Mouse (Mus musculus): ENCODE results near the gene Gm45234. TPM values are rescaled to one million over a fixed set of nuclear protein-coding genes. Genes with fewer than 3 reads are reported as not detected.

Gm45234 gene
- polyA plus RNA-seq, 1 experiment from 2014 or later: not detected

GRCm38 (mm10) chr6:124744755-124745321 lies 11.0 kb downstream of the Gm45234 start:
- Histone ChIP-seq H3K36me3 (ENCODE audit: control insufficient read depth, insufficient read depth, low read length) (peaks cover 46% of the 10 kb centered on the region), H3K4me2 (ENCODE audit: low read depth, low read length) (peak overlapping the region; percentile 35; the same call in 1 of the 2 replicates), H3K4me3 (ENCODE audit: low read depth, low read length) (no peak overlapping the region), H3K9ac (replicated peaks; ENCODE audit: low read depth, low read length) (no peak overlapping the region), H3K4me1 (ENCODE audit: control insufficient read depth, insufficient read depth, low read length) (peaks cover 14% of the 10 kb centered on the region), H3K27ac (ENCODE audit: low read depth, low read length) (peak overlapping the region; percentile 68), H3K27me3 (ENCODE audit: control insufficient read depth, insufficient read depth, low read length) (no peaks in the 10 kb centered on the region), H3K9me3 (ENCODE audit: control insufficient read depth, low read length) (no peaks in the 10 kb centered on the region)
- WGBS: 71% methylated on average over 26 of the region's 26 CpGs
- ATAC-seq (ENCODE audit: low read depth): no peak

GRCm38 (mm10) chr6:124743647-124744046 lies 12.2 kb downstream of the Gm45234 start:
- no peaks in the 10 kb centered on the region for H3K9me3 ChIP-seq (ENCODE audit: control insufficient read depth, low read length)
- no peak overlapping the region for H3K9ac ChIP-seq (replicated peaks; ENCODE audit: low read depth, low read length)
- no peak overlapping the region for H3K27ac ChIP-seq (ENCODE audit: low read depth, low read length)
- H3K36me3 ChIP-seq (ENCODE audit: control insufficient read depth, insufficient read depth, low read length): peaks cover 39% of the 10 kb centered on the region
- no peaks in the 10 kb centered on the region for H3K27me3 ChIP-seq (ENCODE audit: control insufficient read depth, insufficient read depth, low read length)
- no peak overlapping the region for H3K4me2 ChIP-seq (ENCODE audit: low read depth, low read length)
- no peak for ATAC-seq (ENCODE audit: low read depth)
- H3K4me3 ChIP-seq (ENCODE audit: low read depth, low read length): no peak overlapping the region
- H3K4me1 ChIP-seq (ENCODE audit: control insufficient read depth, insufficient read depth, low read length): peaks cover 23% of the 10 kb centered on the region
- 96% methylated on average over 8 of the region's 8 CpGs for WGBS

DNA sequence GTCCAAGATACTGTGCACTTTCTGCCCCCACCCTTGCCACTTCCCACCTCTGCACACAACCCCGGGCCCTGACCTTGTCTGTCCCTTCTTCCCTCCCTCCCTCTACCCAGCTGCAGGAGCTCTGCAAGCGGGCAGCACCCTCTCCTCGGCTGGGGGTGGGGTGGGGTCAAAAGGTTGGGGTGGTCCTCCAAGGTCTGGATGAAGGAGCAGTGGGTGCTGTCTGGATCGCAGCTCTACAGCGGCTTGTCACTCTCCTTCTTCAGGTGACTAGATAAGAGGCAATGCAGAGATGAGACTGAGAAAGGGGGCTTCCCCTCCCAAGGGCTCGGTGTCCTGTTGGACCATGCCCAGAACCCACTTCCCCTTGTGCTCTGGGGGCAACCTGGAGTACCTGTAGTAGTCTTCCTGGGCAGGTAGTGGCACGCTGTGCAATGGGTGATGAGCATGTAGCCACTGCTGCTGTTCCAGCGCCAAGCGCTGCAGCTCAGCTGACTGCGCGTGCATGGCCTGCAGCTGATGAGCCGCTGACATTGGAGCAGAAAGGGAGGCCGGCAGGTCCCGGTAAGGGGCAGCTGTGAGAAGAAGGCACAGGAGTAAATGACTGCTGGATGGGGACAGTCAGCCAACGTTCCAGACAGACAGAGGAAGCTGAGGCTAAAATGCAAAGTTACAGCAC lies 12.8 kb downstream of the Gm45234 start:
- H3K36me3 ChIP-seq (ENCODE audit: control insufficient read depth, insufficient read depth, low read length): peaks cover 33% of the 10 kb centered on the region
- H3K27me3 ChIP-seq (ENCODE audit: control insufficient read depth, insufficient read depth, low read length): no peaks in the 10 kb centered on the region
- no peak overlapping the region for H3K9ac ChIP-seq (replicated peaks; ENCODE audit: low read depth, low read length)
- 94% methylated on average over 15 of the region's 15 CpGs for WGBS
- H3K4me3 ChIP-seq (ENCODE audit: low read depth, low read length): no peak overlapping the region
- H3K4me2 ChIP-seq (ENCODE audit: low read depth, low read length): no peak overlapping the region
- ATAC-seq (ENCODE audit: low read depth): no peak
- H3K9me3 ChIP-seq (ENCODE audit: control insufficient read depth, low read length): no peaks in the 10 kb centered on the region
- H3K27ac ChIP-seq (ENCODE audit: low read depth, low read length): no peak overlapping the region
- H3K4me1 ChIP-seq (ENCODE audit: control insufficient read depth, insufficient read depth, low read length): peaks cover 23% of the 10 kb centered on the region

DNA sequence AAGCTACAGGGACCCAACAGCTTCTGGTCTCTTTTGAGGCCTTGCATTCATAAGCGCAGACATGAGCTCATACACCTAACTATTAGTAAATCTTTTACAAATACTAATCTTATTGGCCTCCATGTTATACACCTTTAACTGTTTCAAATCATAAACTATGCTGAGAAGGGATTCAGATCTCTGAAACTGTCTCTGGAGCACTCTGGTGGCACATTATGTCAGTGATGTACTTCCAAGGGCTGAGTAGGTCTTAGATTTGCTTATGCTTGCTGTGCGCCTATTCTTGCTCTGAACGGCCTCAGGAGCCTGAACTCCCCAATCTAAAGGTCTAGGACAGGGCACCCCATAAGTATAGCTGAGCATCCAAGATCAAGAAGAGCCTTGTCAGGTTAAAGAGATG lies 14.0 kb downstream of the Gm45234 start:
- Histone ChIP-seq H3K36me3 (ENCODE audit: control insufficient read depth, insufficient read depth, low read length) (peaks cover 23% of the 10 kb centered on the region), H3K4me1 (ENCODE audit: control insufficient read depth, insufficient read depth, low read length) (peaks cover 23% of the 10 kb centered on the region), H3K9me3 (ENCODE audit: control insufficient read depth, low read length) (no peaks in the 10 kb centered on the region), H3K27ac (ENCODE audit: low read depth, low read length) (peak overlapping the region; percentile 99), H3K27me3 (ENCODE audit: control insufficient read depth, insufficient read depth, low read length) (no peaks in the 10 kb centered on the region), H3K9ac (replicated peaks; ENCODE audit: low read depth, low read length) (no peak overlapping the region; the same call in 1 of the 2 replicates), H3K4me2 (ENCODE audit: low read depth, low read length) (peak overlapping the region; percentile 83), H3K4me3 (ENCODE audit: low read depth, low read length) (peak overlapping the region; percentile 61; the same call in 1 of the 2 replicates)
- ATAC-seq (ENCODE audit: low read depth): no peak
- 60% methylated on average over 3 of the region's 3 CpGs for WGBS

- Histone ChIP-seq H3K9ac (replicated peaks; ENCODE audit: low read depth, low read length) (peak within 1 kb of the TSS; percentile 86), H3K4me2 (ENCODE audit: low read depth, low read length) (peak within 1 kb of the TSS; percentile 83), H3K36me3 (ENCODE audit: control insufficient read depth, insufficient read depth, low read length) (peaks cover 21% of the 10 kb centered on the region), H3K27ac (ENCODE audit: low read depth, low read length) (peak within 1 kb of the TSS; percentile 99), H3K27me3 (ENCODE audit: control insufficient read depth, insufficient read depth, low read length) (no peaks in the 10 kb centered on the region), H3K4me1 (ENCODE audit: control insufficient read depth, insufficient read depth, low read length) (peaks cover 18% of the 10 kb centered on the region), H3K9me3 (ENCODE audit: control insufficient read depth, low read length) (no peaks in the 10 kb centered on the region), H3K4me3 (ENCODE audit: low read depth, low read length) (peak within 1 kb of the TSS; percentile 61)
- peak; percentile 80 for ATAC-seq (ENCODE audit: low read depth)
- under 1% methylated on average over 41 of the region's 41 CpGs for whole genome bisulfite sequencing
Measured at GRCm38 (mm10) chr6:124740888-124741761, 14.7 kb downstream of the Gm45234 start, which contains the start of gene Grcc10. TSS of gene Grcc10 (minus strand) at chr6:124741374.

DNA sequence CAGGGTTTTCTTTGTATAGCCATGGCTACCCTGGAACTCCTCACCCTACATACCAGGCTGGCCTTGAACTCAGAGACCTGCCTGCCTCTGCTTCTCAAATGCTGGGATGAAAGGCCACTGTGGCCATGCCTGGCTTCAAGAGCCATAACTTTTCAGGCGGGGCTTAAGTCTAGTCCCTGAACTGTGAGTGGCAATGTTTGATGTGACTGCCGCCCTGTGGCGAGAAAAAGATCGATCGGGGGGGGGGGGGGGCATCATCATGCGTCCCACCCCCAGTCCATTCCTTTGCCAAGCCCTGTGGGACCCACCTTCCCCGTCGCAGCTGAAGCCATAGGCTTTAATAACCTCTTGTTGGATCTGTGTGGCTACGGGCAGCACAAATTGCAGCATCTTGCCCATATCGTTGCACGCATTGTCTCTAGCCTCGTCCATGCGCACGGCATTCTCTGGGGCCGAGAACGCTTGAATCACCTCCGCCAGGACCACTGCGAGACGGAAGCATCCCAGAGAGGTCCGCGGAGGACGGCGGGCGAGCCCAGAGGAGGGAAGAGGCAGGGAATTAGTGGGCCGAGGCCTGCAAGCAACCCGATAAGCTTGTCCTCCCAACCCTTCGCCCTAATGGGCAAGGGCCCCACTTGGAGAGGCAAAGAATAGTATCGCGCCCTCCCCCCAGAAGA lies 15.5 kb downstream of the Gm45234 start:
- H3K4me3 ChIP-seq (ENCODE audit: low read depth, low read length): peak overlapping the region; percentile 61
- H3K4me2 ChIP-seq (ENCODE audit: low read depth, low read length): peak overlapping the region; percentile 83
- 0% methylated on average over 29 of the region's 29 CpGs for WGBS
- peak overlapping the region; percentile 86 for H3K9ac ChIP-seq (replicated peaks; ENCODE audit: low read depth, low read length)
- peaks cover 17% of the 10 kb centered on the region; the same call in 1 of the 2 replicates for H3K4me1 ChIP-seq (ENCODE audit: control insufficient read depth, insufficient read depth, low read length)
- H3K27me3 ChIP-seq (ENCODE audit: control insufficient read depth, insufficient read depth, low read length): no peaks in the 10 kb centered on the region
- no peaks in the 10 kb centered on the region for H3K9me3 ChIP-seq (ENCODE audit: control insufficient read depth, low read length)
- H3K27ac ChIP-seq (ENCODE audit: low read depth, low read length): peak overlapping the region; percentile 99
- ATAC-seq (ENCODE audit: low read depth): peak; percentile 28
- peaks cover 21% of the 10 kb centered on the region for H3K36me3 ChIP-seq (ENCODE audit: control insufficient read depth, insufficient read depth, low read length)

DNA sequence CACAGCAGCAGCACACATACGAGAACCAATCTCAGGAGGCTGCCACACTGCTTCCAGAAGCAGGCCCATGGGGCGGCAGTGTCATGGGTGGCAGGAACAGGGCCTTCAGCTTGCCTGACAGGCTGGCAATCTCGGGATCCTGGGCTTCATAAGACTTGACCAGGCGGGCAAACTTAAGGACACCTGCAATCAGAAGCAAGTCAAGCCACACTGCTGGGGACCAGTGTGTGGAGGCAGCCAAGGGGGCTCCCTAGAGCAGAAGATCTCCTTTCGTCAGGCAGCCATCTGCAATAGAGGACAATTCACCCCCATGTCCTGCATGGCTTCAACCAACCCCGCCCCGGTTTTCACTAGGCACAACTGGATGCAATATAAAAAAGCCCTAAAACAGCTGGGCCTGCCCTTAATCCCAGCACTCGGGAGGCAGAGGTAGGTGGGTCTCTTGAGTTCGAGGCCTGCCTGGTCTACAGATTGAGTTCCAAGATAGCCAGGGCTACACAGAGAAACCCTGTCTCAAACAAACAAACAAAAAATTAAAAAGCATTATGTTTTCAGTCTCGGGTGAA lies 16.5 kb downstream of the Gm45234 start:
- ATAC-seq (ENCODE audit: low read depth): no peak
- H3K9ac ChIP-seq (replicated peaks; ENCODE audit: low read depth, low read length): no peak overlapping the region; the same call in 1 of the 2 replicates
- H3K4me2 ChIP-seq (ENCODE audit: low read depth, low read length): no peak overlapping the region
- H3K27ac ChIP-seq (ENCODE audit: low read depth, low read length): no peak overlapping the region
- 78% methylated on average over 10 of the region's 10 CpGs for WGBS
- H3K4me3 ChIP-seq (ENCODE audit: low read depth, low read length): 0 out of 2 replicates have a peak overlapping the region, but pooled peaks have one; percentile 61
- H3K36me3 ChIP-seq (ENCODE audit: control insufficient read depth, insufficient read depth, low read length): peaks cover 15% of the 10 kb centered on the region
- H3K4me1 ChIP-seq (ENCODE audit: control insufficient read depth, insufficient read depth, low read length): peaks cover 17% of the 10 kb centered on the region; the same call in 1 of the 2 replicates
- H3K27me3 ChIP-seq (ENCODE audit: control insufficient read depth, insufficient read depth, low read length): no peaks in the 10 kb centered on the region
- H3K9me3 ChIP-seq (ENCODE audit: control insufficient read depth, low read length): no peaks in the 10 kb centered on the region

- Histone ChIP-seq H3K27ac (ENCODE audit: low read depth, low read length) (no peak within 1 kb of the TSS), H3K4me2 (ENCODE audit: low read depth, low read length) (no peak within 1 kb of the TSS), H3K36me3 (ENCODE audit: control insufficient read depth, insufficient read depth, low read length) (peaks cover 12% of the 10 kb centered on the region), H3K4me3 (ENCODE audit: low read depth, low read length) (no peak within 1 kb of the TSS), H3K4me1 (ENCODE audit: control insufficient read depth, insufficient read depth, low read length) (peaks cover 17% of the 10 kb centered on the region; the same call in 1 of the 2 replicates), H3K27me3 (ENCODE audit: control insufficient read depth, insufficient read depth, low read length) (no peaks in the 10 kb centered on the region), H3K9me3 (ENCODE audit: control insufficient read depth, low read length) (no peaks in the 10 kb centered on the region), H3K9ac (replicated peaks; ENCODE audit: low read depth, low read length) (no peak within 1 kb of the TSS; the same call in 1 of the 2 replicates)
- WGBS: 19% methylated on average over 15 of the region's 15 CpGs
- ATAC-seq (ENCODE audit: low read depth): no peak
Measured at GRCm38 (mm10) chr6:124738511-124739023, 17.3 kb downstream of the Gm45234 start, which contains the start of gene Ptpn6. TSS of gene Ptpn6 (minus strand) at chr6:124738714.

Data from neural tube, embryonic 14.5 days (tissue).